Mouse (Mus musculus): ENCODE results near the gene Sgf29. TPM values are rescaled to one million over a fixed set of nuclear protein-coding genes. Genes with fewer than 3 reads are reported as not detected.
"Not testable (repeated sequence)": the region's sequence is repeated elsewhere in the genome, so short reads cannot be mapped to it uniquely, and the experiment has no call there.

Gene Sgf29
- total RNA-seq, 4 experiments from 2014 or later: 21.7 to 34.8 (median 33.7) TPM

DNA sequence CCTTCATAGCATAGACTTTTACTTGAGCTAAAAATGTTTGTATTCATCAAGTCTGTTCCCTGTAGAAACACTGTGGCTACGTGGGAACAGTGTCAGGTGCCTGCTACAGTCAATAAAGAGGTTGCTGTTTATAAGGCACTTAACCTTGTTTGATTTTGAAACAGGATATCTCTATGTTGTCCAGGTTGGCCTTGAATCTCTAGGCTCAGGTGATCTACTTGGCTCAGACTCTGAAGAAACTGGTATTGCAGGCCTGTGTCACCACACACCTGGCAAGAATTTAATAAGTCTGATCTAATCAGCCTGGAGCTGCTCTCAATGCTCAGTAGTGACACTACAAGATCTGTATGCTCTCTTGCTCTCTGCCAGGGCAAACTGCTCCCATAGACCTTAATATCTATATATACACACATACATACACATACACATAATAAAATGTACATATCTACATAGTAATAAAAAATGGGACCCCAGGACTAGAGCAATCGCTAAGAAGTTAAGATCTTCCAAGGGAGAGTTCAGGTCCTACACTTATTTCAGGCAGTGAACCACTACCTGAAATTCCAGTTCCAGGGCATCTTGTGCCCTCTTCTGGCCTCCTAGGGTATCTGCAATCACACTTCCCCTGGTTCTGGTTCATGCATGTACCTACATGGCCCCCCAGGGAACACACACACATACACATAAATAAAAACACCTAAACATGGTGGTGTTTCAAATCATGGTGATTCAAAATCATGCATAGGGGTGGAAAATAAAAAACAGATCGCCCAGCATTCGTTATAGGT is 12.2 kb upstream of the Sgf29 start:
- DNase-seq (ENCODE audit: low spot score in 2 of 2): no peak

GRCm38 (mm10) chr7:126642545-126643243 is 6.4 kb upstream of the Sgf29 start:
- DNase-seq (ENCODE audit: low spot score in 2 of 2): no peak

- DNase-seq (ENCODE audit: low spot score in 2 of 2): not testable (repeated sequence)
These were observed 5.9 kb upstream of the Sgf29 start for GRCm38 (mm10) chr7:126643244-126643617.

DNA sequence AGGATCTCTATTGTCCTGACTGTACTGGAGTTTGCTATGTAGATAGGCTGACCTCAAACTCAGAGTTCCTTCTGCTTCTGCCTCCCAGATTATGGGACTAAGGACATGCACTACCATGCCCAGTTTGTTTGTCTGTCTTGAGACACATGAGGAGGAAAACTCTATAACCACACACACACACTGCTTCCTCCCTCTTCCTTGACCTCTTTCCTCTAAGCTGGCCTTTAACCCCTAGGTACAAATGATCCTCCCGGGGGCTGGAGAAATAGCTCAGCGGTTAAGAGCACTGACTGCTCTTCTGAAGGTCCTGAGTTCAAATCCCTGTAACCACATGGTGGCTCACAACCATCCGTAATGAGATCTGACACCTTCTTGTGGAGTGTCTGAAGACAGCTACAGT is 4.8 kb upstream of the Sgf29 start:
- no peak for DNase-seq (ENCODE audit: low spot score in 2 of 2)

- no peak for DNase-seq (ENCODE audit: low spot score in 2 of 2)
These were observed 4.2 kb upstream of the Sgf29 start for GRCm38 (mm10) chr7:126644914-126645313.

- DNase-seq (ENCODE audit: low spot score in 2 of 2): no peak
These were observed 3.4 kb upstream of the Sgf29 start for GRCm38 (mm10) chr7:126645708-126646107.

DNA sequence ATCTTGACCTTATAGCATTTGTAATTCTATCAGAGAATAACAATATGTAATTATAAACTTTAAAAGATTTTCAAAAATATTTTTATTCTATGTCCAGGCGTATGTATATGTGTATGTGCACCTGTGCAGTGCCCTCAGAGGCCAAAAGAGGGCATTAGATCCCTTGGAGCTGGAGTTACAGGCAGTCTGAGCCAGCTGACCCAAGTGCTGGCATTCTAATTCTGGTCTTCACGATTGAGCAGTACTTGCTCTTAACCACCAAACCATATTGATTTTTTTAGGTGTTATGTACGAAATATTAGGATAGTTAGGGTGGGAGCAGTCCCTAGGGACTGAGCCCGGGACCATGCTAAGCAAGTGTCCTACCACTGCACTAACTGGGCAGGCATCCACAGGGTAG is 623 bp upstream of the Sgf29 start:
- no peak for DNase-seq (ENCODE audit: low spot score in 2 of 2)

DNA sequence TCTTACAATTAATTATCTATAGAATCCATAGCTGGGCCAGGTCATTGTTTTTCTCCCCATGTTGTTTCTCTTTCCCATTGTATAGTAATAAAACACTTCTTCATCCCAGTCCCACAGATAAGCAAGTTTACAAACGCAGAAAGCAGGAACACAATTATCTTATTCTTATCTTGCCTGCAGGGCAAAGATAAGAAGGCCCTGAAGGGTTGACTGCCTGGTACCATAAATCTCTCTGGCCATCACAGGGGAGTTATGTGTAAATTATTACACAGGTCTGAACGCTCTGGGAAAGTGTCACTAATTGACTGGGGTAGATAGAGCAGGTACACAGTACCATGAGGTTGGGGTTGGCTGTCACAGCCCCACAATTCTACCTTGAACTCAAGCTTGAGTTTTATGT is 1.7 kb downstream of the Sgf29 start:
- DNase-seq (ENCODE audit: low spot score in 2 of 2): no peak

DNA sequence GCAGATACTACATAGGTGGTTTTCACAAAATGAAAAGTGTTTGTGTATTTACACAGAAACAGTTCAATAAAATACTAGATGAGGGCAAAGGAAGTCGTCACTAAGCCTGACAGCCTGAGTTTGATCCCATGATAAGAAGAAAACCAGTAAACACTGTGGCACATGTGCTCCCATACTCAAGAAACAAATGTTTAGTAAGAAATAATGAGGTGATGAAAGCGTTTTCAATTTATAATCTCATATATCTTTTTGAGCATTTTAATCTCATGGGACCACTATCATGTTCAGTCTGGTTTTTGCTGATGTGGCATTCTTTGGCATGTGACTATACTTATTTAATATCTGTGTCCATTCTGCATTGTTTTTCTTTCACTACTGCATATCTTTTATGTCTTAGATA is 4.9 kb downstream of the Sgf29 start:
- no peak for DNase-seq (ENCODE audit: low spot score in 2 of 2)

- DNase-seq (ENCODE audit: low spot score in 2 of 2): no peak
These were observed 6.6 kb downstream of the Sgf29 start for GRCm38 (mm10) chr7:126655695-126656094.

GRCm38 (mm10) chr7:126657522-126657921 is 8.4 kb downstream of the Sgf29 start:
- no peak for DNase-seq (ENCODE audit: low spot score in 2 of 2)

DNA sequence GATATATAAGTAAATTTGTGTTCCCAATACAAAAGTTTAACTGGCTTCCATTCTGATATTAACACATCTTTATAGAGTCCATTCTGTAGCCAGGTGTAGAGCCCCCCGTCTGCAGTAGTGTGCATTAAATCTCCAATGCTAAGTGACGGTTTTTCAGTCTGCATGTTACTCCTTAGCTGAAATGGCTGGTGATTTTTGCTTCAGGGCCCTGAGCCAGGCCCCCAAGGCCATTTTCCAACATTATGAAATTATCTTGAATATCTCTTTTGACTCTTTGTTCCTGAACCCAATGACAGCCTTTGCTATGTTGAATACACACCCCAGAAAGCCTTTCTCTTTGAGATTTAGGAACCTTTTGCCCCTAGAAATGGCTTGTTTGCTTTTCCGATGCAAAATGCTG is 10.7 kb downstream of the Sgf29 start:
- DNase-seq (ENCODE audit: low spot score in 2 of 2): no peak

DNA sequence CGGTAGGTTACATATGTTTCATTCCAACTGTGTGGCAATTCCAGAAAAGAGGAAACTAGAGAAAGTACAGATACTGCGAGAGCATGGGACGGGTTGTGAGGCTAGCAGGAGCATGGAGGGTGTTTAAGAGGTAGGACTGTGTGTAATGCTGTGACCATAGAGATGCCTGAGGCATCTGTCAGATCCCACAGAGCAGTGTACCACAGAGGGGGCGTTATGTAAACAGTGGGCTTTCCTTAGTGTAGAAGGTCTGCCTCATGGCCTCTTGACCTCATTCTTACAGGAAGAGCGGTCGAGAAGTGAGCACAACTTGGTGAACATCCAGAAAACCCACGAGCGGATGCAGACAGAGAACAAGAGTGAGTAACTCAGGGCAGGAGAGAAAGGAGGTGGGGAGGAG is 14.5 kb downstream of the Sgf29 start:
- DNase-seq (ENCODE audit: low spot score in 2 of 2): no peak

- DNase-seq (ENCODE audit: low spot score in 2 of 2): no peak
These were observed 16.2 kb downstream of the Sgf29 start for GRCm38 (mm10) chr7:126665269-126665668.

- DNase-seq (ENCODE audit: low spot score in 2 of 2): no peak
These were observed 18.5 kb downstream of the Sgf29 start for GRCm38 (mm10) chr7:126667495-126668090.

GRCm38 (mm10) chr7:126668452-126668851 is 19.3 kb downstream of the Sgf29 start:
- DNase-seq (ENCODE audit: low spot score in 2 of 2): no peak

DNA sequence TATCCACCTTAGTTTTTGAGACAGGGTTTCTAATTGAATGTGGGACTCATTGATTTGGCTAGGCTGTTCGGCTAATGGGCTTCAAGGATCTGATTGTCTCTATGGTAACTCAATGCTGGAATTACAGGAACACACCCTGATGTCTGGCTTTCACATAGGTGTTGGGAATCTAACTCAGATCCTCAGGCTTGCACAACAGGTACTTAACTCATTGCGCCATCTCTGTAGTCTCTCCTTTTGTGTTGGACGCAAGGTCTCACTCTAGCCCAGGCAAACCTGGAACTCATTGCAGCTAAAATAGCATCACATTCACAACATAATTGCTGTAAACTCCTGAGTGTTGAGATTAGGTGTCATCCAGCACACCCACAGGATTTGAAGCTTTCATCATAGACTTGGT is 21.0 kb downstream of the Sgf29 start:
- DNase-seq (ENCODE audit: low spot score in 2 of 2): no peak

- DNase-seq (ENCODE audit: low spot score in 2 of 2): no peak
These were observed 23.0 kb downstream of the Sgf29 start for GRCm38 (mm10) chr7:126672111-126672510.

- no peak for DNase-seq (ENCODE audit: low spot score in 2 of 2)
These were observed 26.0 kb downstream of the Sgf29 start for GRCm38 (mm10) chr7:126675104-126675503.

GRCm38 (mm10) chr7:126676207-126676606 is 27.1 kb downstream of the Sgf29 start, which contains the start of gene Sult1a1:
Sult1a1 (minus strand) TSS chr7:126676432.
- no peak for DNase-seq (ENCODE audit: low spot score in 2 of 2)

DNA sequence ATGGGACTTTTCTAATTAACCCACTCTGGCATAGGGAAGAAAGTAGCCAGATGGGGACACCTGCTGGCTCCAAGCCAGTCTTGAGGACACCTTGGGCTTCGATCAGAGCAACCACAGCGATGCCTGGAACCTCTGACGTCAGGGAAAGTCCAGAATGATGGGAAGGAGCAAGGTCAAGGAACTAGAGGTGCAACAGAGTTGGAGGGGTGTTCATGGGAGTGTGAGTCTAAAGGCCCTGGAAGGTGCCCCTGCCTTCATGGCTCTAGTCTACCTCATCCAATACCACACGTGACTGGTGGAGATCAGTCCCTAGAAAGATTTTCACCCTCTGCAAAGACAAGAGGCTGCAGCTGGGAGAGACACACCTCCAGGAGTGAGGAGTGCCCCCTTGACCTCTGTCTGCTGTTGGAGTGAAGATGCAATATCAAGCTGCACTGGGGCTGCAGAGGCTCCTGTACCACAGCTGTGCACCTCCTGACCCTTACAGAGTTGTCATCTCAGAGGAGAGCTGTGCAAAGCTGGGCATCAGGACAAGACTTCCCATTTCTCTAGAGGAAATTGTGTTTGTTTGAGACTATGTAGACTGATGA is 27.6 kb downstream of the Sgf29 start:
- DNase-seq (ENCODE audit: low spot score in 2 of 2): no peak

Data from layer of hippocampus, adult 8-10 months (tissue).